Mouse (Mus musculus) right cerebral cortex, postnatal 36 days (tissue): ENCODE measurements around the gene Tmc6.

Experiments
- DNase-seq, 2 experiments: peaks; one replicate each; pipeline ENCODE4 v3.0.0; 2022; ENCODE audit warnings: low spot score in 2 of 2, mixed read lengths in 1 of 2

Gene Tmc6

DNA sequence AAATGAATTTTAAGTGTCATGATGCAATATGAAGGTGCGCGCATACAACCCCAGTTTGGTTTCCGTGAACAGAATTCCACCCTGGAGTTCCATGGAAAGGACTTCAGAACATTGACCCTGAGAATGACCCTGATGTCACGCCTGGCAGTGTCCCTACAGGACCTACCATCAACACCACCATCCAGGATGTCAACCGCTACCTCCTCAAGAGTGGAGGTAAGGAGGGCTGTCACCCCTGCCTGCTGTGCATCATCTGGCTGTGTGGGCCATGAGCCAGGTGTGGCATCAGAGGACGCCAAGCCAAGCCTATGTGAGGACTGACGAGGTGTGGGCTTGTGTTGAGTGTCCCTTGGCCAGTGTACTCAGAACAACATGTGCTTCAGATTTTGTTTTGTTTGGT is 26.1 kb downstream of the Tmc6 start:
- DNase-seq = no peak

DNA sequence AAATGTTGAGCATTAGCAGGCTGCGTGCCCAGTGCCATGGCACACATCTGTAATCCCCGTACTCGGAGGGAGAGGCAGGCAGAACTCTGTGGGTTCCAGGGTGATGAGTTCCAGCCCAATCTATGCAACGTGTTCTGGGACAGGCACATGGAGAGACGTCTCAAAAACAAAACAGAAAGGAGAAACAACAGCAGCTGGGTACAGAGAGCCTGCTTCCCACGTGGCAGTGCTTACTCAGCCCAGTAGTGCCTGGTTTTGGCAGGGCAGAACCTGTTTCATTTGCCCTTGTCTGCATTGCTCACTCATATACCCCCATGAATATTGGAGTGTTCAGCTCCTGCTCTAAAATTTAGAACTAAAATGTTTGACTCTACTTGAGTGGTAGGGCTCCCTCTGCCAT is 30.5 kb downstream of the Tmc6 start:
- no peak for DNase-seq

DNA sequence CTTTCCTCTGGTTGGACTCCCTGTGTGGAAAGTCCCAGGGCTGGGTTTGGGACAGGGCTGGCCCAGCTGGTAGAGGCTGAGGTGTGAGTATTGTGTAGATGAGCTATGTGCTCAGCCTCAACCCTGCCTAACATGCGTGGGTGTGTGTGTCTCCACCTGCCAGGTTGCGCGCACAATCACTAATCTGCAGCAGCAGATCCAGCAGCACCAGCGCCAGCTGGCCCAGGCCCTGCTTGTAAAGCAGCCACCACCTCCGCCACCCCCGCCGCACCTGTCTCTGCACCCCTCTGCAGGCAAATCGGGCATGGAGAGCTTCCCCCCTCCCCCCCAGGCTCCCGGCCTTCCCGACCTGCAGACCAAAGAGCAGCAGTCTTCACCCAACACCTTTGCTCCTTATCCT is 32.6 kb downstream of the Tmc6 start:
- peak; percentile 79 to 80 for DNase-seq

- DNase-seq = no peak
Measured at GRCm38 (mm10) chr11:117748628-117749027, 33.4 kb downstream of the Tmc6 start.

DNA sequence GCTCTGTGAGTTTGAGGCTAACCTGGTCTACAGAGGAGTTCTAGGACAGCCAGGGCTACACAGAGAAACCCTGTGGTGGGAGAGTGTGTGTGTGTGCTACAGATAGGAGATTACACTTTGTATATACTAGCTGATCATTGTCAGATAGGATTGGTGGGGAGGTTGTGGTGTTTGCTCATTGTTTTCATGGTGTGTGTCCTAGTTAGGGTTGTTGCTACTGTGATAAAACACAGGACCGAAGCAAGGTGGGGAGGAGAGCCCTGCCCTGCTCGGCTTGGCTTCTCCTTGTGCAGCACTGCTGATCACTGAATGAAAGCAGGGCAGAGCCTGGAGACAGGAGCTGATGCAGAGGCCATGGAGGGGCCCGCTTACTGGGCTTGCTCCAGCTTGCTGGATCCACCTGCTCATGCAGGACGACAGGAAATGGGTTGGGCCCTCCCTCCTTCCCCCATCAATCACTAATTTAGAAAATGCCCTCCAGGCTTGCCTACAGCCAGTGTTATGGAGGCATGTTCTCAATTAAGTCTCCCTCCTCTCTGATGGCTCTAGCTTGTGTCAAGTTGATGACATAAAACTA is 38.5 kb downstream of the Tmc6 start:
- no peak for DNase-seq

DNA sequence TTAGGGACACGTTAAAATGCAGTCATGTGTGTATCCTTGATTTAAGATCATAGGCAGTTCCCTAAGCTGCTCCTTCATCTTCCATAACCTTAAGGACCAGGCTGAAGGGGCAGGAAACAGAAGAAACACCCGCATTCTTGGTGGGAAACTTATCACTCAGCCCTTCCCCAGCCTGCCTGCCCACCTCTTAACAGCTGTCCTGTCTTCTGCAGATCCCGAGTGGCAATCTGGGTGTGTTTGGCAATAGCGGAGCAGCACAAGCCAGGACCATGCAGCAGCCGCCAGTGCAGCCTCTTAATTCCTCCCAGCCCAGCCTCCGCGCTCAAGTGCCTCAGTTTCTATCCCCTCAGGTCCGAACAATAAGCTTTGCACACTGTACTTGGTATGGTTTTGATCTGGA is 39.3 kb downstream of the Tmc6 start:
- DNase-seq = no peak

- no peak for DNase-seq
Measured at GRCm38 (mm10) chr11:117742243-117742642, 39.8 kb downstream of the Tmc6 start.

DNA sequence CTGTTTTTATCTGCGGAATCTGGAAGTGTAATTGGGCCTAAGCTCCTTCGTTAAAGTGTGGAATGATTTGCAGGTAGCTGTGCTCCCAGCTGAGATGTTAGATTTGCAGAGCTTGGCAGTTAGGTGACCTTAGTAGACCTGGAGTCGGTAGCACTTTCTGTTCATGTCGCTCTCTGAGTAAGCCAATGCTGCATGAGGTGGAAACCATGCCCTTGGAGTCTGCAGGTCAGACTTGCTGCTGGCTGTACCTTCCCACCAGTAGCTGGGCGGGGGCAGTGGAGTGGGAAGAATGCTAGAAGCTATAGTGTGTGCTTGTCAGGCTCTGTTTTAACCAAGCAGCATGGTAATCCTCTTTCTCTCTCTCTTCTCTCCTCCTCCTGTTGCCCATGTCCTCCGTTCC is 40.9 kb downstream of the Tmc6 start:
- no peak for DNase-seq

- DNase-seq = no peak
Measured at GRCm38 (mm10) chr11:117738123-117738522, 43.9 kb downstream of the Tmc6 start.

DNA sequence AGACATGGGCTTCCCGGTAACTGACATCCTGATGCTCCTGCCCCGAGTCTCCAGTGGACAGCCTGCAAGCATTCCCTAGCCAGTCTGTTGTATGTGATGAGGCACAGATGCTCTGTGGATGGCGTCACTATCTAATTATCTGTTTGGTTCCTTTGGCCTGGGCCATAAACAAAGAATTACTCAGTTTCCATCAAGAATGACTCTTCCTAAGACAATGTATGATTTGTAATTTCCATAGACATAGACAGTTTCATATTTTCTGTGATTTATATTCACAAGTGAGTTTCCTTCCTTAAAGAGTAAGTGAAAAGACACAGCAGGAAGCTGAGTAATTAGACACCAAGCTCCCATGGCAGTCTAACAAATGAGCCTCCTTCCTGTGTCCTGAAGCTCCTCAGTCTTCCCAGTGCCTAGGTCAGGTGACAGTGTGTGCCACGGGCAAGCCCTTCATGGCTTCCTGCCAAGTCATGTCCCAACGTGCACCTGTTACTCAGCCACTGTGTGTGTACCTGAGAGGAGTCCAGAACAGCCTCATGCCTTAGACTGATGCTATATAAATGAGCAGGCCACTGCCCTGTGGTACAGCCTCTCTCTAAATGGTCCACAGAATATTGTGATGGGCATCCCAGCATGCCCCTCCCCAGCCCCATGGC is 45.8 kb downstream of the Tmc6 start:
- DNase-seq = no peak

GRCm38 (mm10) chr11:117731470-117731869 is 50.5 kb downstream of the Tmc6 start:
- no peak for DNase-seq

DNA sequence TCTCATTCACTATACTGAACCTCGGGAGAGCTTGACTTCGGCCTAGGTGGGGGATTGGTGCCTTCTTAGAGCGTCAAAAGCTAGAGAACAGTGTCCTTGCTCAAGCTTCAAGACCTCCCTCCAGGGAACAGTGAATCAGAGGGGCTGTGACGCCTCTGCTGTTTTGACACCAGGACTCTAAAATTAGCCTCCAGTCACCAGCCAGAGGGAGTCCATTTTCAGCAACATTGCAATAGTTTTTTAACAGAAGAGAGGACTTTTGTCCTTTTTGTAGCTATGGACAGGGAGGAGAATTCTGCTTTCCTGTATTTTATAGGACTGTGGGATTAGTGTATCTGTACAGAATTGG is 51.5 kb downstream of the Tmc6 start:
- DNase-seq = no peak

- no peak for DNase-seq
Measured at GRCm38 (mm10) chr11:117729798-117730489, 52.1 kb downstream of the Tmc6 start.

DNA sequence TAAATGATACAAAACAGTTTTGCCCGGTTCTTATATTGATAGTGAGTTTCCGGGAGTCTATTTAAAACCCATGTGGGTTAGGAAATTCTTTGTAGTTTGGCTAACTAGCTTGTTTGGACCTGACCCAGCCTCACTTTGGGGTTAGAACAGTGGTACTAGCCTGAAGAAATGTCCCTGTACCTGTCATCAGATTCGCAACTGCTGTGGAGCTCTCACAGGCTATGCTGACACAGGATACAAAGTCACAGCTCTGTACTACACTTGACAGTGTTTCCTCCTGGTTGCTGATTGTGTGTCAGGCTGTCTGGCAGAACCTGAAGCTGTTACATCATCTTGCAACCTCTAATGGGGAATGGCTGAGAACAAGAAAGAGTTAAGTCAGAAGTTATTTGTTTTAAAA is 52.7 kb downstream of the Tmc6 start:
- no peak for DNase-seq

DNA sequence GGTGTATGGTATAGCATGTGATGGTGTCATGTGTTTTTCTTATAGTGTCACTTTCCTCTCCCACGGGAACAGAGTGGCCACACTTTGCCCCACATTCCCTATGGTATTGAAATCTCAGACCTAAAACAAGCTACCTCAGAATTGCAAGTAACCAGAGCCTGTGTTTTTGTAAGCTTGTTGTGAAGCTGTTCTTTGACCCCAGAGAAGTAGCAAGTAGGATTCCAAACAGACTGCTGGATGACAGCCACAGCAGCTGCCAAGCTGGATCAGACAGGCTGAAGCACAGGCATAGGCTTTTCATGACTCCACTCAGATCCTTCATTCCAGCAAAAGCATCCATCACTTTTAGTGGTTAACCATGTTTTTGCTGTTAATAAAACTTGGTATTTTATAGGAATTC is 53.2 kb downstream of the Tmc6 start:
- no peak for DNase-seq

DNA sequence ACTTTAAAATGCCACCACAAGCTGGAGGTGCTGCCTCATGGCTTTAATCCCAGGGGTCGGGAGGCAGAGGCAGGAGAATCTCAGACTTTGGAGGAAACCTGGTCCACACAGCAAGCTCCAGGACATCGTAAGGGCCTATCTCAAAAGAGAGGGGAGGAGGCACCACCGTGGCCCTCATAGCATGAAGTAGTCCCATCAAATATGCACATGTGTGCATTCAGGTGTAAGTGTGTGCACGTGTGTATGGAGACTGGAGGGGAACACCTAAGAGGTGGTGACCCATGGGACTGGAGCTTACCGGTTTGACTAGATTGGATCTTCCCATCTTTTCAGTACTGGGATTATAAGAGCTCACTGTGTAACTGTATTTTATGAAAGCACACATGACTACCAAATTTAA is 53.8 kb downstream of the Tmc6 start:
- DNase-seq = no peak

DNA sequence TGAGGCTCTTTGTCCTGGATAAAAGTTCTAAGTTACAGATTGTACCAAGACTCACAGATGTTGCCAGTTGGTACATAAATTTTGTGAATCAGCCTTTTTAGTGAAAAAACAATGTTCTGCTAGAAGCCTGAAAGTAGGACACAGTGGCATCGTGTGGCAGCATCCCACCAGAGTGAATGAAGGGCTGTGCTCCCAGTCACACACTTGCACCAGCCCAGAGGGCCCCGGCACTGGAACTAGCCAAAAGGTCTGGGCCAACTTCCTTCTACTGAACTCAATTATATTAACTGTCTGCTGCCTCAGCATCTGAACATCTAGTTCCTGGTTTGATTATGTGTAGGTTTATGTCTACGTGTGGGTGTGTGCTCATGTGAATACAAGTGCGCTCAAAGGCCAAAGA is 55.0 kb downstream of the Tmc6 start:
- DNase-seq = no peak

DNA sequence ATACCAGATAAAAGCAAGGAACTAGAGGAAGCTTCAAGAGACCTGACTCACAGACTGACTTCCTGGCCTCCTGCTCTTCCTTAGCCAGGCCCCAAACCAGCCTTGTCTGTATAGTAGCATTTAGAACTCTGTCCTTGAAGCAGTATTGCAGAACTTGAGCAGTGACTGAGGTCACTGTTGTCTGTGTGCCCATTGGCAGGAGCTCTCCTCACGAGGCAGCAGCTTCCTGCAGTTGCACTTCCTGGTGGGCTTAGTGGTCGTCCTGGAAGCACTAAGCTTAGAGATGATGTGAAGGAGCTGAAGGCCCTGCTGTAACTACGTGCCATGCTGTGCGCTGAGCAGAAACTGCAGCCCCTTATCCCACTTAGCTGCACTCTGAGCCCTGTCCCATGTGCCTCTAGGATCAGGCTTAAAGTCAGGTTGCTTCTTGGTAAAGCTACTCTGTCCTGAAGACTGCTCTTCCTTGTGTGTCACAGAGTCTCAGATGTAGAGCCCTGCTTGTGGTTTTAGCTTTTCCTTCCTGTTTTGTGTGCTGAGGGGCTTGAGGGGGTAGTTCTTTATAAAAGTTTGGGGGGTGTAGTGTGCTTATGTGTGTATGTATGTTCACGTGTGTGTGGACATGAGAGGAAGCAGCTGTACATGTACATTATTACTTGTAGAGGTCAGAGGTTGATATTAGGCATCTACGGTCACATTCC is 57.2 kb downstream of the Tmc6 start:
- DNase-seq = no peak

DNA sequence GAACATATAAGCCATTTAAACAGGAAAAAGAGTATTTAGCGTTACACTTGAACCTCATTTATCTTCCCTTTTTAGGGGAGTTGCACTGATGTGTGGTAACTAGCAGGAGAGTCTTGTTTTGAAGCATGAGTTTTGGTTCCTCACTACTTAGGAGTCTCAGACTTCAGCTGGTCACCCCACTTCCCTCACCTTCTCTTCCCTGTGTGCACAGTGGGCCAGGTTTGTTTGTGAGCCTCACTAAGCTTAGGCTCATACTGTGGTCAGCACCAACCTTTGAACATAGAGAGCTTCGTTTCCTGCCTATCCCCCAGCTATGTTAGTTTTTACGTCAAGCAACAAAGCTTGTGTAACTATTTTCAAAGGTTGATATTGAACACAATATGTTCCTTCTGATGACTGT is 63.2 kb downstream of the Tmc6 start:
- DNase-seq = no peak
